Mouse (Mus musculus) limb, embryonic 12.5 days (tissue): ENCODE results near the gene 4930590J08Rik. TPM values are rescaled to one million over a fixed set of nuclear protein-coding genes. Genes with fewer than 3 reads are reported as not detected.

Experiments
- ATAC-seq: fragments of 200-750 bp; cut with Nextera tagmentation; 2 replicates; pipeline ENCODE4 v1.8.0; 2017; ENCODE audit warnings: low read depth, moderate TSS enrichment; ENCODE audit not compliant: insufficient number of reproducible peaks, insufficient read depth, low FRiP score, low TSS enrichment
- H3K27ac ChIP-seq: fragments of 300-500 bp; sonication (generic); 2 replicates; pipeline ENCODE4 v1.5.1; 2016; ENCODE audit warnings: mild to moderate bottlenecking, moderate library complexity
- H3K27me3 ChIP-seq: fragments of 300-500 bp; sonication (generic); 2 replicates; pipeline ENCODE4 v1.6.1; 2016; ENCODE audit warnings: mild to moderate bottlenecking, moderate library complexity
- H3K36me3 ChIP-seq: fragments of 300-500 bp; sonication (generic); 2 replicates; pipeline ENCODE4 v1.6.1; 2016; ENCODE audit warnings: mild to moderate bottlenecking, moderate library complexity
- H3K4me1 ChIP-seq: fragments of 300-500 bp; sonication (generic); replicated peaks from 2 replicates; pipeline ENCODE4 v1.6.1; 2016
- H3K4me2 ChIP-seq: fragments of 300-500 bp; sonication (generic); 2 replicates; pipeline ENCODE4 v1.6.1; 2016; ENCODE audit warnings: mild to moderate bottlenecking, moderate library complexity
- H3K4me3 ChIP-seq: fragments of 300-500 bp; sonication (generic); replicated peaks from 2 replicates; pipeline ENCODE4 v1.5.1; 2016; ENCODE audit warnings: mild to moderate bottlenecking
- H3K9ac ChIP-seq: fragments of 300-500 bp; sonication (generic); replicated peaks from 2 replicates; pipeline ENCODE4 v1.6.1; 2016; ENCODE audit warnings: mild to moderate bottlenecking, moderate library complexity
- H3K9me3 ChIP-seq: fragments of 300-500 bp; sonication (generic); 2 replicates; pipeline ENCODE4 v1.6.1; 2016; ENCODE audit warnings: mild to moderate bottlenecking, moderate library complexity
- WGBS: fragments of 180-500 bp; shearing (Covaris S2); methylation state at CpG from one replicate; pipeline ENCODE4 v1.1.7; 2016; 5-methylcytosine and 5-hydroxymethylcytosine counted together
- polyA plus RNA-seq: library from polyadenylated mRNA; unstranded; fragments of >200 nt; fragmentation: Nextera tagmentation; extraction: Ambion mirVana; gene quantifications from 2 replicates; pipeline ENCODE4 v1.2.1, GENCODE M21; 2016

4930590J08Rik gene
- polyA plus RNA-seq, 1 experiment from 2014 or later, result 0.54 TPM

- Histone ChIP-seq H3K36me3 (no peaks in the 10 kb centered on the region), H3K27me3 (peaks cover 4% of the 10 kb centered on the region; the same call in 1 of the 2 replicates)
- WGBS, result 57% methylated on average over 8 of the region's 8 CpGs
Measured at GRCm38 (mm10) chr6:91996072-91996471, 93.5 kb downstream of the 4930590J08Rik start.

More at GRCm38 (mm10) chr6:91996072-91996471, 93.5 kb downstream of the 4930590J08Rik start:
- Histone ChIP-seq H3K27ac (no peak overlapping the region), H3K4me3 (no peak overlapping the region), H3K4me1 (no peaks in the 10 kb centered on the region; the same call in 1 of the 2 replicates), H3K9me3 (no peaks in the 10 kb centered on the region), H3K9ac (no peak overlapping the region), H3K4me2 (no peak overlapping the region)
- no peak for ATAC-seq

Other genes with a start within 250 kb of the 4930590J08Rik start
- gene Slc6a6, start 218.8 kb upstream of the 4930590J08Rik start, polyA plus RNA-seq, result 45.4 and 47.1 TPM in 2 replicates
- gene Grip2, start 75.6 kb upstream of the 4930590J08Rik start, polyA plus RNA-seq, result 0.74 and 1.2 TPM in 2 replicates
- 43.7 TPM in 2 replicates for gene Ccdc174, start 24.8 kb upstream of the 4930590J08Rik start, polyA plus RNA-seq
- gene Fgd5, start 76.1 kb downstream of the 4930590J08Rik start, polyA plus RNA-seq, result 5.8 and 7.0 TPM in 2 replicates
- 24.6 and 33.4 TPM in 2 replicates for gene Nr2c2, start 188.6 kb downstream of the 4930590J08Rik start, polyA plus RNA-seq